Mouse (Mus musculus) midbrain, embryonic 16.5 days (tissue): ENCODE results near the gene Map3k15. TPM values are rescaled to one million over a fixed set of nuclear protein-coding genes. Genes with fewer than 3 reads are reported as not detected.
A peak's percentile ranks its signal among the peaks of the same experiment; 100 is the strongest.

Experiments used
- ATAC-seq: fragments of 200-750 bp; cut with Nextera tagmentation; 2 replicates; pipeline ENCODE4 v1.8.0; 2017; ENCODE audit warnings: moderate TSS enrichment
- H3K27ac ChIP-seq: fragments of 300-500 bp; sonication (generic); 2 replicates; pipeline ENCODE4 v1.5.1; 2014; ENCODE audit warnings: mild to moderate bottlenecking, low read length, mixed read lengths
- H3K27me3 ChIP-seq: fragments of 300-500 bp; sonication (generic); 2 replicates; pipeline ENCODE4 v1.6.1; 2014; ENCODE audit warnings: low read depth, low read length, mixed read lengths; ENCODE audit not compliant: control insufficient read depth, insufficient read depth
- H3K36me3 ChIP-seq: fragments of 300-500 bp; sonication (generic); 2 replicates; pipeline ENCODE4 v1.6.1; 2014; ENCODE audit warnings: mild to moderate bottlenecking, low read length, moderate library complexity, mixed read lengths; ENCODE audit not compliant: control insufficient read depth, insufficient read depth
- H3K4me1 ChIP-seq: fragments of 300-500 bp; sonication (generic); 2 replicates; pipeline ENCODE4 v1.6.1; 2014; ENCODE audit warnings: mild to moderate bottlenecking, low read length, mixed read lengths; ENCODE audit not compliant: control insufficient read depth, insufficient read depth
- H3K4me2 ChIP-seq: fragments of 300-500 bp; sonication (generic); 2 replicates; pipeline ENCODE4 v1.6.1; 2014; ENCODE audit warnings: mild to moderate bottlenecking, low read length, mixed read lengths
- H3K4me3 ChIP-seq: fragments of 300-500 bp; sonication (generic); 2 replicates; pipeline ENCODE4 v1.5.1; 2014; ENCODE audit warnings: low read depth, mild to moderate bottlenecking, low read length, moderate library complexity, mixed read lengths
- H3K9ac ChIP-seq: fragments of 300-500 bp; sonication (generic); 2 replicates; pipeline ENCODE4 v1.6.1; 2014; ENCODE audit warnings: low read depth, low read length, mixed read lengths
- H3K9me3 ChIP-seq: fragments of 300-500 bp; sonication (generic); replicated peaks from 2 replicates; pipeline ENCODE4 v1.6.1; 2014; ENCODE audit warnings: mild to moderate bottlenecking, low read length, mixed read lengths; ENCODE audit not compliant: control insufficient read depth, poor library complexity, severe bottlenecking
- WGBS: fragments of 180-500 bp; shearing (Covaris S2); extraction: QIAGEN DNeasy Blood & Tissue Kit; methylation state at CpG from one replicate; pipeline ENCODE4 v1.1.7; 2014; 5-methylcytosine and 5-hydroxymethylcytosine counted together
- polyA plus RNA-seq: library from polyadenylated mRNA; unstranded; fragments of >200 nt; fragmentation: Nextera tagmentation; extraction: Ambion mirVana; gene quantifications from 2 replicates; pipeline ENCODE4 v1.2.1, GENCODE M21; 2015

Gene Map3k15
- polyA plus RNA-seq, 1 experiment from 2014 or later, result 0.21 TPM

DNA sequence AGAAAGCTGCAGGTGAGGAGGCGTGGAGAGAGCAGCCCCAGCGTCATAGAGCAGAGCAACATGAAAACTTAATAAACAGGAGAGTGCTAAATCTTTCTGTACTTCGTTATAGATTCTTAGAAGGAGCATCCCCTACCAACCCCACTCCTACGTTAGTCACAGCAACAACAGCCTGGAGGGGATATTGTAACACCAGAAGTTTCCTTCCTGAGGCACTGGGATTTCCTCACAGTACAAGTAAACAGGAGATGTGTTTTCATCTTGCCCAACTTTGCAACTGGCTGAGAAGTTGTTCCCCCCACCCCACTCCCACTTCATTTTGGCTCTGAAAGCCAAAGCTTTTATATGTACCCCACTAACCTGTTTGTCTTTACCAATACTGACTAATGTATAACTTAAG lies 119.6 kb downstream of the Map3k15 start:
- Histone ChIP-seq H3K27me3 (no peaks in the 10 kb centered on the region), H3K9me3 (no peaks in the 10 kb centered on the region), H3K4me1 (no peaks in the 10 kb centered on the region), H3K27ac (no peak overlapping the region), H3K9ac (no peak overlapping the region), H3K36me3 (no peaks in the 10 kb centered on the region), H3K4me2 (no peak overlapping the region), H3K4me3 (no peak overlapping the region)
- ATAC-seq, result no peak
- 67% methylated on average over 4 of the region's 4 CpGs for WGBS

GRCm38 (mm10) chrX:160113777-160114176 lies 125.5 kb downstream of the Map3k15 start:
- no peaks in the 10 kb centered on the region for H3K4me1 ChIP-seq
- H3K36me3 ChIP-seq, result no peaks in the 10 kb centered on the region
- 86% methylated on average over 1 of the region's 1 CpGs for WGBS
- H3K9me3 ChIP-seq, result no peaks in the 10 kb centered on the region
- H3K4me2 ChIP-seq, result no peak overlapping the region
- H3K4me3 ChIP-seq, result no peak overlapping the region
- ATAC-seq, result no peak
- H3K9ac ChIP-seq, result no peak overlapping the region
- H3K27ac ChIP-seq, result no peak overlapping the region
- no peaks in the 10 kb centered on the region for H3K27me3 ChIP-seq

GRCm38 (mm10) chrX:160116074-160116473 lies 127.8 kb downstream of the Map3k15 start:
- no peaks in the 10 kb centered on the region for H3K36me3 ChIP-seq
- no peaks in the 10 kb centered on the region for H3K9me3 ChIP-seq
- H3K4me2 ChIP-seq, result no peak overlapping the region
- no peak overlapping the region for H3K4me3 ChIP-seq
- H3K27me3 ChIP-seq, result no peaks in the 10 kb centered on the region
- no peak overlapping the region for H3K9ac ChIP-seq
- H3K4me1 ChIP-seq, result no peaks in the 10 kb centered on the region
- H3K27ac ChIP-seq, result no peak overlapping the region
- ATAC-seq, result no peak

DNA sequence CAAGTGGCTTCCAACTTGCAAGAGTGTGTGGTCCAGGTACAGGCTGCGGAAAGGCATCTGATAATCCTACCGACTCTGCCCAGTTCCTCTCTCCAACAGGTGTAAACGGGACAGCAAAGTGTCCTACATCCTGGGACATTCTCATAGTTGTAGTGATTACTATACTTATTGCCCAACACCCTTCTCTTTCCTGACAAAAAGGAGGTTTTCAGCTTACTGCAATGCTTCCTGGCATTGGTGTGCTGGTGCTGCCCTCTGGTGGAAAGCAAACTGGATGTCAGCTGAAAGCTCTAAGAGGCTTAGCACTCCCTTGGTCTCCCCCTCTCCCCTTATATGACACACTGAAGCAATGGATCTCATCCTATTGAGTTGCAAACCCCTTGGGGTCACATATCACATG lies 128.4 kb downstream of the Map3k15 start:
- H3K4me2 ChIP-seq, result no peak overlapping the region
- ATAC-seq, result peak; percentile 81
- H3K4me1 ChIP-seq, result no peaks in the 10 kb centered on the region
- 82% methylated on average over 3 of the region's 3 CpGs for WGBS
- H3K27me3 ChIP-seq, result no peaks in the 10 kb centered on the region
- H3K9me3 ChIP-seq, result no peaks in the 10 kb centered on the region
- H3K4me3 ChIP-seq, result no peak overlapping the region
- no peak overlapping the region for H3K27ac ChIP-seq
- no peak overlapping the region for H3K9ac ChIP-seq
- H3K36me3 ChIP-seq, result no peaks in the 10 kb centered on the region

- Histone ChIP-seq H3K4me3 (no peak overlapping the region), H3K4me1 (peaks cover 15% of the 10 kb centered on the region), H3K27ac (no peak overlapping the region), H3K36me3 (0 out of 2 replicates have a peak, but pooled peaks cover under 1% of the 10 kb centered on the region), H3K27me3 (no peaks in the 10 kb centered on the region), H3K9me3 (no peaks in the 10 kb centered on the region), H3K4me2 (no peak overlapping the region), H3K9ac (no peak overlapping the region)
- no peak for ATAC-seq
- WGBS, result 80% methylated on average over 11 of the region's 11 CpGs
Observed at GRCm38 (mm10) chrX:160134136-160134843, 146.1 kb downstream of the Map3k15 start.

GRCm38 (mm10) chrX:160135719-160136118 lies 147.5 kb downstream of the Map3k15 start:
- Histone ChIP-seq H3K36me3 (no peaks in the 10 kb centered on the region), H3K9me3 (no peaks in the 10 kb centered on the region), H3K4me3 (peak overlapping the region; percentile 0; the same call in 1 of the 2 replicates), H3K4me1 (peaks cover 15% of the 10 kb centered on the region), H3K9ac (no peak overlapping the region), H3K4me2 (peak overlapping the region; percentile 66), H3K27ac (no peak overlapping the region), H3K27me3 (no peaks in the 10 kb centered on the region)
- no peak for ATAC-seq
- 29% methylated on average over 6 of the region's 6 CpGs for WGBS

DNA sequence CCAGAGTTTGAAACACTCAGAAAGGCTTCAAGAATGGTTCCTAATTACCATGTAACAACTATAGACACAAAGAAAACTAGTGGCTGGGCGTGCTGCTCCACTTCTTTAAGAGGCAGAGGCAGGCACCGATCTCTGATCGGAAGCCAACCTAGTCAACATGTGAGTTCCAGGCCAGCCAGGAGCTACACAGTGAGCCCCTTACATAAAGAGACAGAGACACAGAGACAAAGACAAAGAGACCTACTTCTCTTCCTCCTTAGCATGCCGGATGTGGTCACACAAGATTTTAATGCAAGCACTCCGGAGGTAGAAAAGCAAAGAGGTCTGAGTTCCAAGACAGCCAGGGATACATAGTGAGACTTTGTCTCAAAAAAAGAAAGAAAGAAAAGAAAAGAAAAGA lies 147.9 kb downstream of the Map3k15 start:
- peak overlapping the region; percentile 0; the same call in 1 of the 2 replicates for H3K4me3 ChIP-seq
- no peaks in the 10 kb centered on the region for H3K27me3 ChIP-seq
- 34% methylated on average over 5 of the region's 5 CpGs for WGBS
- H3K4me1 ChIP-seq, result peaks cover 15% of the 10 kb centered on the region
- no peak for ATAC-seq
- no peaks in the 10 kb centered on the region for H3K9me3 ChIP-seq
- no peak overlapping the region for H3K9ac ChIP-seq
- H3K4me2 ChIP-seq, result peak overlapping the region; percentile 66
- H3K27ac ChIP-seq, result no peak overlapping the region
- H3K36me3 ChIP-seq, result no peaks in the 10 kb centered on the region

DNA sequence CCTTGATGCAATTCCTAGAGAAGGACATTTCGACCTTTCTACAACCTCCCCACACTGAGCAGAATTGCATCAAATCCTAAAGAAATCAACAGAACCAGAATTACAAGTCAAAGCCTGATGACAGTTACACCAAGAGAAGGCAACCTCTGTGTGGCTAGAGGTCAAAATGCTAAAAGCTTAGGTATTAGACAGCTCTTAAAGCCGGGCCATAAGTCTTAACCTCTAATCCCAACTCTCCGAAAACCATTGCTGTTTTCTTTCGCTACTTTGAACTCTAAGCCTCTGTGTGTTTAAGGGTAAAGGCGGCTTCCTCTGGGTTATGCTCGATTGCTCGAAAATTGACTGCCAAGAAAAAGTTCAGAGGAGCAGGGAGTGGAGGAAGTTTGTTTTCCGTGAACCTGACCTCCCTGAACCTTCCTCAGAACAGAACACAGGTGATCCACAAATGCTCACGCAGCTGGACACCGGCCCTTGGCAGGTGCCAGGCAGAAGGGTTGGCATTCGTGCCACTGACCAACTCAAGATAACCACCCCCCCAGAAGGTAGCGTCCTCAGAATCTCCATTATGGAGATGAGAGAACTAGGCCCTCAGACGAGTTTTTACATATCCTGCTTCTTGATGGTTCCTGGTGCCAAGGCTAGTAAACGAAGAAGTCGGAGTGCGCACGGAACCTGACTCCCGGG lies 149.1 kb downstream of the Map3k15 start:
- peaks cover 15% of the 10 kb centered on the region for H3K4me1 ChIP-seq
- no peak overlapping the region for H3K27ac ChIP-seq
- peak overlapping the region; percentile 61 for H3K4me3 ChIP-seq
- H3K9ac ChIP-seq, result peak overlapping the region; percentile 74
- no peaks in the 10 kb centered on the region for H3K9me3 ChIP-seq
- no peaks in the 10 kb centered on the region for H3K36me3 ChIP-seq
- 20% methylated on average over 18 of the region's 18 CpGs for WGBS
- no peak for ATAC-seq
- peak overlapping the region; percentile 66 for H3K4me2 ChIP-seq
- H3K27me3 ChIP-seq, result no peaks in the 10 kb centered on the region
